Mouse (Mus musculus): Measurements from ENCODE around the gene Atp23. TPM values are rescaled to one million over a fixed set of nuclear protein-coding genes. Genes with fewer than 3 reads are reported as not detected.

Gene Atp23
- total RNA-seq, 2 experiments from 2014 or later = 11.1 to 11.6 TPM

DNA sequence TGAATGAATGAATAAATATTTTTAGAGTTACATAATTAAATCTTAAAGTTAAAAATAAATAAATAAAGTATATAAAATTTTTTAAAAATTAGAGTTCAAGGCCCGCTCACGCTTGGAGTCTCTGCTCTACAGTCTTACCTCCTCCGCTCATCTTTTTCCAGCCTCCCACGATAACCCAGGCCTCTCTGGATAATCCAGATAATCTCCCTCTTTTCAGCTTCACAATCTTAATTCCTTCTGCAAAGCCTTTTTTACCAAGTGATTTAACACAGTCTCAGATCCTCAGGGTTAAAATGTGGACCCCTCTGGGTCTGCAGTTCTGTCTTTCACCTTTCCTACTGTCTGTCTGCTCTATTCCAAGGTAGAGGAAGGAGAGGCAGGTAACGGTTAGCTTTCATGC is 13.1 kb upstream of the Atp23 start:
- no peak for DNase-seq (ENCODE audit: low spot score in 2 of 2)

GRCm38 (mm10) chr10:126911479-126911878 is 10.3 kb upstream of the Atp23 start:
- DNase-seq (ENCODE audit: low spot score in 2 of 2) = no peak

DNA sequence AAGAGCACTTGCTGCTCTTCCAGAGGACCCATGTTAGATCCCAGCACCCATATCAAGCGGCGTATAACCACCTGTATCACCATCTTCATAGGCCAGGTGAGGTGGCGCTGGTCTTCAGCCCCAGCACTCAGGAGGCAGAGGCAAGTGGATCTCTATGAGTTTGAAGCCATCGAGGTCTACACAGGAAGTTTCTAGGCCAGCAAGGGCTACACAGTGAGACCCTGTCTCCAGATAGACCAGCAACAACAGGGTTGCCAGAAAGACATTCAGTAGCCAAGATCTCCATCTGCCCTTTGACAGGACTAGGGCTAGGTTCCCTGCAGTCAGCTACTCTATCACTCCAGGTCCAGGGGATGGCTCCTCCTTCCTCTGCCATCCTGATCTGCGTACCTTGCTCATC is 5.7 kb upstream of the Atp23 start:
- DNase-seq (ENCODE audit: low spot score in 2 of 2) = no peak

- DNase-seq (ENCODE audit: low spot score in 2 of 2) = peak; percentile 80 to 82
Observed at GRCm38 (mm10) chr10:126905650-126906075, 4.5 kb upstream of the Atp23 start.

DNA sequence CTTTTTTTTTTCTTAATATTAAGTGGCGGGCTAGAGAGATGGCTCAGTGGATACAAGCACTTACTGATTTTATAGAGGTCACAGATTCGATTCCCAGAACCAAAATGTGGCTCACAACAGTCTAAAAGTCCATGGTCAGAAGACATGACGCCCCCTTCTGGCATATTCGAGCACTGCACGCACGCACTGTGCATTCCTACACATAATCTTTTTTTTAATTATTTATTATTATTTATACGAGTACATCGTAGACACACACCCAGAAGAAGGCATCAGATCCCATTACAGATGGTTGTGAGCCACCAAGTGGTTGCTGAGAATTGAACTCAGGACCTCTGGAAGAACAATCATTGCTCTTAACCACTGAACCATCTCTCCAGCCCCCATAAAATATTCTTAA is 3.9 kb upstream of the Atp23 start:
- no peak for DNase-seq (ENCODE audit: low spot score in 2 of 2)

DNA sequence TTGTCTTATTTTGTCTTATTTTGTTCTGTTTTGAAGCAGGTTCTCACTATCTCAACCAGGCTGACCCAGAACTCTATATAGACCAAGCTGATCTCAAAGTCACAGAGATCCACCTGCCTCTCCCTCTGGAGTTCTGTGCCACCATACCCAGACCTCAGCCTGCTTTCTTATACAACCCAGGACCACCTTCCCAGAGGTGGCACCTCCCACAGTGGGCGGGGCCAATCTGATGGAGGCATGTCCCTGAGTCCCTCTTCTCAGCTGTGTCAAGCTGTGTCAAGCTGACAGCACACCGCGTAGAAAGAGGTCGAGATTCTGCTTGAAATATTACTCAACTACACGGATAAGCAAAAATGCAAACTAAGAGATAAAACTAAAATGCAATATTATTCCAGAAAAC is 3.1 kb upstream of the Atp23 start:
- no peak for DNase-seq (ENCODE audit: low spot score in 2 of 2)

DNA sequence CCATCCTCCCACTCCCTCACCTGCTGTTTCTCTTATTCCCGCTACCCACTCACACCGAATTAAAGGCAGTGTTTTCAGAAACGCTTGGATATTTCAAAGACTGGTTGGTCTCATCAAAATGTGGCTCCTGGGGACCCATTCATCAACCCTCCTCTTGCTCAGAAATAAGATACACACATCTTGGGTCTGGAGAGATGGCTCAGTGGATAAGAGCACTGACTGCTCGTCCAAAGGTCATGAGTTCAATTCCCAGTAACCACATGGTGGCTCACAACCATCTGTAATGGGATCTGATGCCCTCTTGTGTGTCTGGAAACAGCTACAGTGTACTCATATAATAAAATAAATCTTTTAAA is 311 bp upstream of the Atp23 start:
- no peak for DNase-seq (ENCODE audit: low spot score in 2 of 2)

GRCm38 (mm10) chr10:126895891-126896290 is 5.3 kb downstream of the Atp23 start:
- no peak for DNase-seq (ENCODE audit: low spot score in 2 of 2)

GRCm38 (mm10) chr10:126894061-126894460 is 7.1 kb downstream of the Atp23 start:
- no peak for DNase-seq (ENCODE audit: low spot score in 2 of 2)

DNA sequence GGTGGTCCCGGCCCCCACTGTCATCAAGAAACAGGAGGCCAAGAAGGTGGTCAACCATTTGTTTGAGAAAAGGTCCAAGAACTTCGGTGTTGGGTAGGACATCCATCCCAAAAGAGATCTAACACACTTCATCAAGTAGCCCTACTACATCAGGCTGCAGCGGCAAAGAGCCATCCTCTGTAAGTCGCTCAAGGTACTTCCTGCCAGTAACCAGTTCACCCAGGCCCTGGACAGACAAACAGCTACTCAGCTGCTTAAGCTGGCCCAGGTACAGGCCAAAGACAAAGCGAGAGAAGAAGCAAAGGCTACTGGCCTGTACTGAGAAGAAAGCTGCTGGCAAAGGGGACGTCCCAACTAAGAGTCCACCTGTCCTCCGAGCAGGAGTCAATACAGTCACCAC is 8.0 kb downstream of the Atp23 start:
- no peak for DNase-seq (ENCODE audit: low spot score in 2 of 2)

- no peak for DNase-seq (ENCODE audit: low spot score in 2 of 2)
Observed at GRCm38 (mm10) chr10:126873755-126874154, 27.4 kb downstream of the Atp23 start.

GRCm38 (mm10) chr10:126872256-126872655 is 28.9 kb downstream of the Atp23 start:
- DNase-seq (ENCODE audit: low spot score in 2 of 2) = no peak

- DNase-seq (ENCODE audit: low spot score in 2 of 2) = peak; percentile 16 to 33
Observed at GRCm38 (mm10) chr10:126869372-126870318, 31.5 kb downstream of the Atp23 start.

GRCm38 (mm10) chr10:126865284-126865683 is 35.9 kb downstream of the Atp23 start:
- DNase-seq (ENCODE audit: low spot score in 2 of 2) = no peak

GRCm38 (mm10) chr10:126862193-126862592 is 39.0 kb downstream of the Atp23 start:
- DNase-seq (ENCODE audit: low spot score in 2 of 2) = no peak

DNA sequence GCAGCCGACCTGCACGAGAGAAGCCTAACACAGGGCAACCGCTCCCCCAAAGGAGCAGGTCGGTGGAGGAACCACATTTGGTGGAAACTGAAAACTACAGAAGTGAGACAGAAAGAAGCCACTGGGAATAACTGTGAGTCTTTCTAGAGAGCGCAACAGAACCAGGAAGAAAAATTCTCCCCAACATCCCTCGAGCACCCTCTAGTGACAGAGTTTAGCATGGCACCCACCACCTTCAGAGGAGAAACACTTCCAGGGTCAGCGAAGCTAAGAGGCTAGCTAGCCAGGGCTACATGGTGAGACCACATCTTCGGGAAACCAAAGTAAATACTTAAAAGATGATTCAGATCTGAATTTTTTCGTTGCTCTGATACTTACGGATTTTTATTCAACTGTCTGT is 47.9 kb downstream of the Atp23 start:
- DNase-seq (ENCODE audit: low spot score in 2 of 2) = no peak

DNA sequence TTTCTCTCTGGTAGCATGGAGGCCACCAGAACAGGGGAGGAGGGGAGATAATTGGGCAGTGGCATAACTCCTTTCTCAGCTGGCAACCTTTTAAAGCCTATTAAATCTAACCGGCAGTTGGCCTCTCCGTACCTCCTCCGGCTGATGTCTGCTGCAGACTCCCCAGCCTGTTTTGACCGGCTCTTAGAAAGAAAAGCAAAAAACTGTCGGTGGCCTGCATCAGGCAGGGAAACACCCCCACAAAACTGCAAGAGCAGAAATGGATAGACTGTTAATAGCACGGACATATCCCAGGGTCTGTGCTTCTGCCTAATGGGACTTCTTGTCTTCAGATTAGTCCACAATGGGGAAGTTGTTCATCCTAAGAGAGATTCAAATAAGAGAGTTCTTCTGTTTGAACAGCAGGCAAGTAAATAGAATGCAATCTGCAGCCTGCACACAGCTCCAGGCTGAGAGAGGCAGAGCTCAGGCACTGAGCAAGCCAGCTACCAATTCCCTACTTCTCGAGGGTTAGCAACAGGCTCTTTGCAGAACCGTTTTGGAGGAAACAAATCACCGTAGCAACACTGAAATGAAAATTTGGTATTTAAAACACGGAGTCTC is 55.7 kb downstream of the Atp23 start:
- no peak for DNase-seq (ENCODE audit: low spot score in 2 of 2)

GRCm38 (mm10) chr10:126844689-126845088 is 56.5 kb downstream of the Atp23 start:
- no peak for DNase-seq (ENCODE audit: low spot score in 2 of 2)

DNA sequence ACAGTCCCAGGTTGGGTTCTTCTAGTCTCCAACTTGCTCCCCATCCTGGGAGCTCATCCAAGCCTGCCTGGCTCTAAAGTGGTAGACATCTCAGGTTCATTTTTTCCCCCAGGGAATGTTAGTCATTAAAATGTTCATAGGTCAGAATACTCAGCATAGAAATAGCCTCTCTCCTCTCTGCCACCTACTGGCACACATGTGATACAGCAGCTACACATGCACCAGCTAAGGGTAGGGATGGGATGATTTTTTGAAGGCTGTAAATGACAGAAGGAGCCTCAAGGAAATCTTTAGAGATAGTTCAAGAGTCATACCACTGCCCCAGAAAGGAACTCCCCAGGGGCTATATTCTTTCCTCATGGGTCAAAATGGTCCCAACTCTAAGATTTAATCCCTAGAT is 60.9 kb downstream of the Atp23 start:
- DNase-seq (ENCODE audit: low spot score in 2 of 2) = no peak

- DNase-seq (ENCODE audit: low spot score in 2 of 2) = no peak
Observed at GRCm38 (mm10) chr10:126833006-126833405, 68.1 kb downstream of the Atp23 start.

GRCm38 (mm10) chr10:126831329-126831728 is 69.8 kb downstream of the Atp23 start:
- DNase-seq (ENCODE audit: low spot score in 2 of 2) = no peak

GRCm38 (mm10) chr10:126828618-126829017 is 72.5 kb downstream of the Atp23 start:
- DNase-seq (ENCODE audit: low spot score in 2 of 2) = no peak

All from adrenal gland, postnatal 4 days (tissue).